Mouse (Mus musculus): ENCODE measurements at regions not wholly inside any gene's neighbourhood (a gene's known extent, or its start where the extent isn't known, plus 50 kb on each side); places are given as distances from the start of the nearest gene placed in this dataset.

DNA sequence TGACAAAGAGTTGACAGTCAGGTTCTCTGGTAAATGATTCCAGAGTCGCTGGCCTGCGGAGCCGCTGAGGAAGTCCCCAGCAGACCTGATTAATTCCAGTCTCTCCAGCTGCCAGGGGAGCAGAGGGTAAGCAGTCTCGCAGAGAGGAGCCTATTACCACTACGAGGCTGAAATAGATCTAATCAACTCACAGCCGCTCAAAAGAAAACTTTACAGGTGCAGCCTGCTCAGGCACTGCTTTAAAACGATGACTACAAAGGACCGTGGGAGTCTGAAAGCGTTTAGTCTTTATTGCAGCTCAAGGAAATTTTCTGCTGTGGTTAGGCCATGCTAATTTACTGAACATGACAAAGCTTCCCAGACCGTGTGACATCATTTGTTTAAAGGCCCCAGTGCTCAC, 462.3 kb upstream of the Pou3f3 start:
- ATAC-seq = no peak
- Histone ChIP-seq H3K4me1 (ENCODE audit: control insufficient read depth, insufficient read depth, low read length) (0 out of 2 replicates have a peak, but pooled peaks cover 2% of the 10 kb centered on the region), H3K4me3 (ENCODE audit: low read length) (no peak overlapping the region), H3K4me2 (ENCODE audit: low read depth, low read length) (no peak overlapping the region), H3K36me3 (ENCODE audit: control insufficient read depth, insufficient read depth, low read length) (no peaks in the 10 kb centered on the region), H3K9ac (ENCODE audit: low read depth, low read length) (no peak overlapping the region), H3K9me3 (ENCODE audit: control insufficient read depth, low read length) (no peaks in the 10 kb centered on the region), H3K27me3 (replicated peaks; ENCODE audit: control insufficient read depth, insufficient read depth, low read length) (no peaks in the 10 kb centered on the region), H3K27ac (ENCODE audit: low read length) (no peak overlapping the region)
- 20% methylated on average over 10 of the region's 10 CpGs for WGBS

DNA sequence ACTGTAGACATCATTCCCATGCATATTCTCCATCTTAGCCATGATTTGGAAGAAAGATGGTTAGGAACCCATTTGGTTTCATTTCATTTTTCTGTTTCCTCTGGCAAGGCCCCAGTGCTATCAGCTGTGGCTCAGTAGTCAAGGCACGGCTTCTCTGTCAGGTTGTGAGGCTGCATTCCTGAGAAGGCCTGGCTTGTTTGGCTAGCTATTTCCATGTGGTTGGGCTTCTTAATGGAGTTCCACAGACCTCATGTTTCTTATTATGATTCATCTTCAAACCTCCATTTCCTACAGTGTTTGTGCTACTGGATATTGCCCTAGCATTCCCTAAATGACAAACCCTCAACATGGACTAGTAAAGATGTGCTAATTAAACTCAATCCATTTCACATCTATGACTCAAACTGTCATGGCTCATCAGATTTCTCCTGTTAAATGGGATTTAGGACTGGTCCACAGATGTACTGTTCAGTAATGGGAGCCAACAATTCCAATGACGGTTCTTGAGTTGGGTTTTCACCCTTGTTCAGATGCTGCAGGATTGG, 459.0 kb upstream of the Pou3f3 start:
- H3K9ac ChIP-seq (ENCODE audit: low read depth, low read length) = no peak overlapping the region
- no peaks in the 10 kb centered on the region for H3K27me3 ChIP-seq (replicated peaks; ENCODE audit: control insufficient read depth, insufficient read depth, low read length)
- H3K4me1 ChIP-seq (ENCODE audit: control insufficient read depth, insufficient read depth, low read length) = 0 out of 2 replicates have a peak, but pooled peaks cover 2% of the 10 kb centered on the region
- 84% methylated on average over 2 of the region's 2 CpGs for WGBS
- H3K4me3 ChIP-seq (ENCODE audit: low read length) = no peak overlapping the region
- ATAC-seq = no peak
- no peaks in the 10 kb centered on the region for H3K9me3 ChIP-seq (ENCODE audit: control insufficient read depth, low read length)
- H3K27ac ChIP-seq (ENCODE audit: low read length) = no peak overlapping the region
- H3K36me3 ChIP-seq (ENCODE audit: control insufficient read depth, insufficient read depth, low read length) = no peaks in the 10 kb centered on the region
- H3K4me2 ChIP-seq (ENCODE audit: low read depth, low read length) = no peak overlapping the region

GRCm38 (mm10) chr1:42238408-42238807, 457.2 kb upstream of the Pou3f3 start:
- no peak overlapping the region for H3K27ac ChIP-seq (ENCODE audit: low read length)
- no peaks in the 10 kb centered on the region for H3K36me3 ChIP-seq (ENCODE audit: control insufficient read depth, insufficient read depth, low read length)
- no peak for ATAC-seq
- no peaks in the 10 kb centered on the region for H3K9me3 ChIP-seq (ENCODE audit: control insufficient read depth, low read length)
- no peak overlapping the region for H3K4me2 ChIP-seq (ENCODE audit: low read depth, low read length)
- H3K27me3 ChIP-seq (replicated peaks; ENCODE audit: control insufficient read depth, insufficient read depth, low read length) = no peaks in the 10 kb centered on the region
- H3K4me3 ChIP-seq (ENCODE audit: low read length) = no peak overlapping the region
- peaks cover 8% of the 10 kb centered on the region; the same call in 1 of the 2 replicates for H3K4me1 ChIP-seq (ENCODE audit: control insufficient read depth, insufficient read depth, low read length)
- no peak overlapping the region for H3K9ac ChIP-seq (ENCODE audit: low read depth, low read length)
- WGBS = 87% methylated on average over 3 of the region's 3 CpGs

DNA sequence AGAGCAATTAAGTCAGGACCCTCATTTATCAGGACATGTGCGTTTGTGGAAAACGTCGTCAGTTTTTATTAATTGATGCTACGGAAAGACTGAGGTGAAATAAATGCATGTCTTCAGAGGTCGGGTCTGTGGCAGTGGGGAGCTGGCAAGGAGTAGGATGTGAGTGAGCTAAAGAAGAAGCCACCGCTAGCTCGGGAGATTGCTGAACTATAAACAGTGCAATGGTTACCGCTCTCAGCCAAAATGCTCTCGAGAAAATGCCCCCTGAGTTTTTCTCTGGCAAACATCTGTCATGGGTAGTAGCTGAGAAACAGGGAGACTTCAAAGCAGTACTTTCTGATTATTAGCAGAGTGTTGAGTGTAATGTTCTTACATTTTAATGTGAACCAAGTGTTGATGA, 454.4 kb upstream of the Pou3f3 start:
- ATAC-seq = no peak
- H3K9me3 ChIP-seq (ENCODE audit: control insufficient read depth, low read length) = no peaks in the 10 kb centered on the region
- no peak overlapping the region for H3K27ac ChIP-seq (ENCODE audit: low read length)
- peaks cover 8% of the 10 kb centered on the region; the same call in 1 of the 2 replicates for H3K4me1 ChIP-seq (ENCODE audit: control insufficient read depth, insufficient read depth, low read length)
- H3K4me3 ChIP-seq (ENCODE audit: low read length) = no peak overlapping the region
- H3K36me3 ChIP-seq (ENCODE audit: control insufficient read depth, insufficient read depth, low read length) = no peaks in the 10 kb centered on the region
- no peak overlapping the region for H3K9ac ChIP-seq (ENCODE audit: low read depth, low read length)
- no peaks in the 10 kb centered on the region for H3K27me3 ChIP-seq (replicated peaks; ENCODE audit: control insufficient read depth, insufficient read depth, low read length)
- 49% methylated on average over 9 of the region's 9 CpGs for WGBS
- H3K4me2 ChIP-seq (ENCODE audit: low read depth, low read length) = no peak overlapping the region

- Histone ChIP-seq H3K4me3 (ENCODE audit: low read length) (no peak overlapping the region), H3K27ac (ENCODE audit: low read length) (no peak overlapping the region), H3K36me3 (ENCODE audit: control insufficient read depth, insufficient read depth, low read length) (no peaks in the 10 kb centered on the region), H3K4me1 (ENCODE audit: control insufficient read depth, insufficient read depth, low read length) (peaks cover 8% of the 10 kb centered on the region; the same call in 1 of the 2 replicates), H3K9me3 (ENCODE audit: control insufficient read depth, low read length) (no peaks in the 10 kb centered on the region), H3K27me3 (replicated peaks; ENCODE audit: control insufficient read depth, insufficient read depth, low read length) (no peaks in the 10 kb centered on the region), H3K9ac (ENCODE audit: low read depth, low read length) (no peak overlapping the region), H3K4me2 (ENCODE audit: low read depth, low read length) (no peak overlapping the region)
- no peak for ATAC-seq
- 81% methylated on average over 11 of the region's 11 CpGs for WGBS
Measured at GRCm38 (mm10) chr1:42241601-42242220, 453.9 kb upstream of the Pou3f3 start.

DNA sequence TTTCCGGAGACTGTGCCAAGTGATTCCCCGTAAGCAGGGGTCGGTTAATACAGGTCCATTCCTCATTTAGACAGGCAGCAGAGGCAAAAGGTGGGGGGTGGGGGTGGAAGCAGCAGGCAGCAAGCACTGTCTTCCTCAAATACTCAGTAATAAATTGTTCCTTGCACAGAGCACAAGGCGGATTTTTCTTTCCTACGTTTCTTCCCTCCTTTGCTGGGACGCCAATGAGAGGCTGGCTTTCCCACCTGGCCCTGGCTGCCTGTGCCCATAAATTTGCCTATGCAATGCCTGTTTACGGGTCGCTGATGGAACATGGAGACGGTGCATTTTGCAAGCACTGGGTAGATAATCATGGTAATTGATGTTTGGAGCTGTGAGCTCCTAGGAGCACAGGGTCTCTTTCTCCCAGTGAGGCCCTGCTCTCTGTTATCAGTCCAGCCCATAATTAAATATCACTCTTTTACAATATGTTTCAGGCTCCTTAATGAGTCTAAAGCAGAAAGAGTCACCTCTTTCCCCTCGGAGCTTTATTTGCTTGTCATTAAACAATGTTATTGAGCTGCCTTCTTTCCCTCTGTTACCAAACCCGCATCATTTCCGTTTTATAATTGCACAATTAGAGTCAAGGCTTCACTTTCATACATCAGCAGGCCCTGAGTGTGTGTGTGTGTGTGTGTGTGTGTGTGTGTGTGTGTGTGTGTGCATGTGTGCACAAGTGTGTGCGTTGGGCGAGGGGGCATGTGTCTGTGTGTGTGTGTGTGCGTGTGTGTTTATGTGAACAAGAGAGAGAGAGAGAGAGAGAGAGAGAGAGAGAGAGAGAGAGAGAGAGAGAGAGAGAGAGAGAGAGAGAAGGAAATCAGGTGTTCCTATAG, 452.7 kb upstream of the Pou3f3 start:
- H3K4me1 ChIP-seq (ENCODE audit: control insufficient read depth, insufficient read depth, low read length) = peaks cover 8% of the 10 kb centered on the region; the same call in 1 of the 2 replicates
- H3K27ac ChIP-seq (ENCODE audit: low read length) = no peak overlapping the region
- H3K9me3 ChIP-seq (ENCODE audit: control insufficient read depth, low read length) = no peaks in the 10 kb centered on the region
- no peaks in the 10 kb centered on the region for H3K36me3 ChIP-seq (ENCODE audit: control insufficient read depth, insufficient read depth, low read length)
- H3K27me3 ChIP-seq (replicated peaks; ENCODE audit: control insufficient read depth, insufficient read depth, low read length) = no peaks in the 10 kb centered on the region
- 31% methylated on average over 15 of the region's 15 CpGs for WGBS
- H3K4me2 ChIP-seq (ENCODE audit: low read depth, low read length) = no peak overlapping the region
- peak; percentile 48 for ATAC-seq
- no peak overlapping the region for H3K4me3 ChIP-seq (ENCODE audit: low read length)
- no peak overlapping the region for H3K9ac ChIP-seq (ENCODE audit: low read depth, low read length)

DNA sequence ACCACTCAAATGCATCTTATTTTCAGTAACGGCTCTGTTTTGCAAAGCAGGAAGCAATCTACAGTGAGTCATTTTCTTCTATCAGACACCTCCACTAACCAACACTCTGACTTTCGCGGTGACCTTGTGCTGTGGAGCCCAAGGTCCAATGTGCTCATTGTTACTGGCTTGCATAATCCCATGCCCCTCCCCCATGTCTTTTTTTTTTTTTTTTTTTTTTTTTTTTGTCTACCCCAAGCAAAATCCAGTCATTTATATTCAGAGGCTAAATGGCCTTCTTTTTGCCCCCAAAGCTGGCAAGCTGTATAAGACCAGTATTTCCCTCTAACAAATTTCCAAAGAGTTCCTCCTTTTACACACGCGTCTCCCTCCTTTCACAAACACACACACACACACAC, 452.1 kb upstream of the Pou3f3 start:
- no peak overlapping the region for H3K9ac ChIP-seq (ENCODE audit: low read depth, low read length)
- WGBS = 30% methylated on average over 5 of the region's 5 CpGs
- peak; percentile 84 for ATAC-seq
- H3K4me2 ChIP-seq (ENCODE audit: low read depth, low read length) = 0 out of 2 replicates have a peak overlapping the region, but pooled peaks have one; percentile 1
- no peak overlapping the region for H3K4me3 ChIP-seq (ENCODE audit: low read length)
- H3K27me3 ChIP-seq (replicated peaks; ENCODE audit: control insufficient read depth, insufficient read depth, low read length) = no peaks in the 10 kb centered on the region
- H3K36me3 ChIP-seq (ENCODE audit: control insufficient read depth, insufficient read depth, low read length) = no peaks in the 10 kb centered on the region
- H3K4me1 ChIP-seq (ENCODE audit: control insufficient read depth, insufficient read depth, low read length) = peaks cover 8% of the 10 kb centered on the region; the same call in 1 of the 2 replicates
- H3K27ac ChIP-seq (ENCODE audit: low read length) = no peak overlapping the region
- no peaks in the 10 kb centered on the region for H3K9me3 ChIP-seq (ENCODE audit: control insufficient read depth, low read length)

- Histone ChIP-seq H3K27ac (ENCODE audit: low read length) (no peak overlapping the region), H3K9ac (ENCODE audit: low read depth, low read length) (no peak overlapping the region), H3K27me3 (replicated peaks; ENCODE audit: control insufficient read depth, insufficient read depth, low read length) (no peaks in the 10 kb centered on the region), H3K4me1 (ENCODE audit: control insufficient read depth, insufficient read depth, low read length) (peaks cover 8% of the 10 kb centered on the region; the same call in 1 of the 2 replicates), H3K36me3 (ENCODE audit: control insufficient read depth, insufficient read depth, low read length) (no peaks in the 10 kb centered on the region), H3K4me3 (ENCODE audit: low read length) (no peak overlapping the region), H3K4me2 (ENCODE audit: low read depth, low read length) (0 out of 2 replicates have a peak overlapping the region, but pooled peaks have one; percentile 1), H3K9me3 (ENCODE audit: control insufficient read depth, low read length) (no peaks in the 10 kb centered on the region)
- ATAC-seq = peak; percentile 27; the same call in 1 of the 2 replicates
- 14% methylated on average over 14 of the region's 14 CpGs for WGBS
Measured at GRCm38 (mm10) chr1:42243878-42244277, 451.7 kb upstream of the Pou3f3 start.

- Histone ChIP-seq H3K27me3 (replicated peaks; ENCODE audit: control insufficient read depth, insufficient read depth, low read length) (no peaks in the 10 kb centered on the region), H3K9ac (ENCODE audit: low read depth, low read length) (no peak overlapping the region), H3K9me3 (ENCODE audit: control insufficient read depth, low read length) (no peaks in the 10 kb centered on the region), H3K4me1 (ENCODE audit: control insufficient read depth, insufficient read depth, low read length) (no peaks in the 10 kb centered on the region), H3K4me2 (ENCODE audit: low read depth, low read length) (no peak overlapping the region), H3K4me3 (ENCODE audit: low read length) (no peak overlapping the region), H3K36me3 (ENCODE audit: control insufficient read depth, insufficient read depth, low read length) (no peaks in the 10 kb centered on the region), H3K27ac (ENCODE audit: low read length) (no peak overlapping the region)
- no peak for ATAC-seq
- WGBS = 80% methylated on average over 3 of the region's 3 CpGs
Measured at GRCm38 (mm10) chr1:42252386-42252785, 443.2 kb upstream of the Pou3f3 start.
